In the genomic region with DNA sequence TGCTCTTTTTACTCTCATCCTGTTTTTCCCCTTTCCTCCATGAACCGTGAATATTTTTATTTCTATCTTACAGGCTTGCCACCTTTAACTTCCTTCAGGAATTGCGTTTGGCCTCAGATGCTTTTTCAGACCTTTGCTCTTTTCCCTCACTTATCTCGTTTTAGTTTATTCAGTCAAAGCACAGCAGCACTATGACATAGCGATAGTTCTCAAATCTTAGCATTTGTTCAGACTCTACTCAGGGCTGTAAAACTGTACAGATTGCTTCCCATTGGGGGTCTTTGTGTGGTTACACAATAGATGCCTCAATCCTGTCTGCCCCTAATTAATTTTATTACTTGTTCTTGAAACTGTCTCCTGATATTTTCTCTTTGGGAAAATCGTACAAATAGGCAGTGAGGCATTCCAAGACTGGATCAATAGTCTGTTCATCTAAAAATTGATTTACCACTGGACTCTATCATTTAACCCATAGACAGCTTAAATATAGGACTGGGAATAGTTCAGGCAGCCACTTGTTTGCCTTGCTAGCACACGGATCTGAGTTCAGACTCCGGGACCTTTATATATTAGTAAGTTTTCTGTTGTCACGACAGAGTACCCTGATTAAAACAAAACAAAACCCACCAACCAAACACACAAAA, we compare ENCODE assay signal across 17 mouse cellular contexts. TPM values are rescaled to one million over a fixed set of nuclear protein-coding genes. Genes with fewer than 3 reads are reported as not detected.
"Had no signal": no experiment of that assay in that cellular context is flagged by ENCODE, and none has a peak within 500 bp of the region (broad histone marks: within the 10 kb centered on the region; RNA-seq: fewer than 3 reads in every experiment).

No protein-coding gene starts in this region.

- H3K9ac ChIP-seq: limb, embryonic 15.5 days; liver, embryonic 15.5 days; lung, embryonic 14.5 days had no signal

- H3K27ac ChIP-seq: kidney, postnatal 0 days; limb, embryonic 15.5 days; liver, embryonic 15.5 days; midbrain, embryonic 10.5 days had no signal

- H3K36me3 ChIP-seq: limb, embryonic 15.5 days; liver, embryonic 15.5 days; midbrain, embryonic 10.5 days had no signal

- H3K27me3 ChIP-seq: limb, embryonic 15.5 days; liver, embryonic 15.5 days had no signal

- H3K4me3 ChIP-seq: limb, embryonic 15.5 days; liver, embryonic 15.5 days; midbrain, embryonic 10.5 days; myocyte had no signal

- H3K9me3 ChIP-seq: limb, embryonic 15.5 days; liver, embryonic 15.5 days; midbrain, embryonic 10.5 days had no signal

- DNase-seq: kidney, postnatal 36 days; layer of hippocampus, adult 9-11 months; layer of hippocampus, postnatal 36 days; lung, embryonic 14.5 days; lung, postnatal 10 days; lung, postnatal 4 days; midbrain, embryonic 14.5 days; retina, postnatal 1 day; right cerebral cortex, postnatal 4 days; spleen, adult 18-20 months; thymus, postnatal 4 days had no signal

- H3K4me2 ChIP-seq: limb, embryonic 15.5 days; liver, embryonic 15.5 days; lung, embryonic 14.5 days had no signal

- H3K4me1 ChIP-seq: limb, embryonic 15.5 days; liver, embryonic 15.5 days; midbrain, embryonic 10.5 days had no signal

RNA-seq across cellular contexts. Expression of a gene that starts 20.8 kb away (rescaled TPM):
- total RNA-seq: megakaryocyte, adult 5-6 weeks had no signal
